Mouse (Mus musculus) midbrain, embryonic 10.5 days (tissue): ENCODE measurements around the gene Slamf7. TPM values are rescaled to one million over a fixed set of nuclear protein-coding genes. Genes with fewer than 3 reads are reported as not detected.

ENCODE experiments used
- DNase-seq: peaks from one replicate; pipeline ENCODE4 v3.0.0-alpha.2; 2017; ENCODE audit warnings: low spot score
- H3K27ac ChIP-seq: fragments of 300-500 bp; sonication (generic); replicated peaks from 2 replicates; pipeline ENCODE4 v1.5.1; 2016; ENCODE audit warnings: mild to moderate bottlenecking
- H3K27me3 ChIP-seq: fragments of 300-500 bp; sonication (generic); 2 replicates; pipeline ENCODE4 v1.6.1; 2016; ENCODE audit warnings: low read depth, mild to moderate bottlenecking; ENCODE audit not compliant: poor library complexity, severe bottlenecking
- H3K36me3 ChIP-seq: fragments of 300-500 bp; sonication (generic); 2 replicates; pipeline ENCODE4 v1.6.1; 2016; ENCODE audit warnings: mild to moderate bottlenecking, moderate library complexity
- H3K4me1 ChIP-seq: fragments of 300-500 bp; sonication (generic); 2 replicates; pipeline ENCODE4 v1.6.1; 2016
- H3K4me3 ChIP-seq: fragments of 300-500 bp; sonication (generic); 2 replicates; pipeline ENCODE4 v1.5.1; 2016; ENCODE audit warnings: mild to moderate bottlenecking, moderate library complexity
- H3K9me3 ChIP-seq: fragments of 300-500 bp; sonication (generic); replicated peaks from 2 replicates; pipeline ENCODE4 v1.6.1; 2016; ENCODE audit warnings: mild to moderate bottlenecking
- WGBS: fragments of 180-500 bp; shearing (Covaris S2); methylation state at CpG from one replicate; pipeline ENCODE4 v1.1.7; 2016; 5-methylcytosine and 5-hydroxymethylcytosine counted together
- polyA plus RNA-seq: library from polyadenylated mRNA; unstranded; fragments of >200 nt; fragmentation: Nextera tagmentation; extraction: Ambion mirVana; gene quantifications from 2 replicates; pipeline ENCODE4 v1.2.1, GENCODE M21; 2016

Slamf7 gene
- polyA plus RNA-seq, 1 experiment from 2014 or later, result not detected

GRCm38 (mm10) chr1:171630041-171630440 is 22.8 kb downstream of the Slamf7 start:
- Histone ChIP-seq H3K36me3 (no peaks in the 10 kb centered on the region), H3K27ac (no peak overlapping the region), H3K27me3 (no peaks in the 10 kb centered on the region), H3K4me3 (no peak overlapping the region), H3K4me1 (no peaks in the 10 kb centered on the region), H3K9me3 (no peaks in the 10 kb centered on the region)
- no peak for DNase-seq
- WGBS, result 81% methylated on average over 7 of the region's 7 CpGs

- Histone ChIP-seq H3K27me3 (no peaks in the 10 kb centered on the region), H3K36me3 (no peaks in the 10 kb centered on the region), H3K4me1 (no peaks in the 10 kb centered on the region), H3K4me3 (no peak overlapping the region), H3K27ac (no peak overlapping the region), H3K9me3 (no peaks in the 10 kb centered on the region)
- WGBS, result 82% methylated on average over 6 of the region's 6 CpGs
- no peak for DNase-seq
These were observed 23.7 kb downstream of the Slamf7 start for GRCm38 (mm10) chr1:171629168-171629567.

GRCm38 (mm10) chr1:171627801-171628200 is 25.0 kb downstream of the Slamf7 start:
- Histone ChIP-seq H3K9me3 (no peaks in the 10 kb centered on the region), H3K27ac (no peak overlapping the region), H3K27me3 (no peaks in the 10 kb centered on the region), H3K4me1 (no peaks in the 10 kb centered on the region), H3K4me3 (no peak overlapping the region), H3K36me3 (no peaks in the 10 kb centered on the region)
- no peak for DNase-seq
- 87% methylated on average over 3 of the region's 3 CpGs for WGBS

- no peaks in the 10 kb centered on the region for H3K36me3 ChIP-seq
- H3K4me1 ChIP-seq, result no peaks in the 10 kb centered on the region
- no peak overlapping the region for H3K27ac ChIP-seq
- DNase-seq, result no peak
- WGBS, result 91% methylated on average over 6 of the region's 6 CpGs
- no peak overlapping the region for H3K4me3 ChIP-seq
- no peaks in the 10 kb centered on the region for H3K9me3 ChIP-seq
- H3K27me3 ChIP-seq, result no peaks in the 10 kb centered on the region
These were observed 32.7 kb downstream of the Slamf7 start for GRCm38 (mm10) chr1:171620091-171620490.

- Histone ChIP-seq H3K4me1 (no peaks in the 10 kb centered on the region), H3K27ac (no peak overlapping the region), H3K36me3 (no peaks in the 10 kb centered on the region), H3K27me3 (no peaks in the 10 kb centered on the region), H3K9me3 (no peaks in the 10 kb centered on the region), H3K4me3 (no peak overlapping the region)
- WGBS, result 92% methylated on average over 3 of the region's 3 CpGs
- no peak for DNase-seq
These were observed 33.2 kb downstream of the Slamf7 start for GRCm38 (mm10) chr1:171619645-171620044.

GRCm38 (mm10) chr1:171619001-171619400 is 33.8 kb downstream of the Slamf7 start:
- no peaks in the 10 kb centered on the region for H3K36me3 ChIP-seq
- H3K4me3 ChIP-seq, result no peak overlapping the region
- DNase-seq, result no peak
- no peaks in the 10 kb centered on the region for H3K4me1 ChIP-seq
- 85% methylated on average over 8 of the region's 8 CpGs for WGBS
- H3K27me3 ChIP-seq, result no peaks in the 10 kb centered on the region
- no peak overlapping the region for H3K27ac ChIP-seq
- H3K9me3 ChIP-seq, result no peaks in the 10 kb centered on the region

GRCm38 (mm10) chr1:171616881-171617515 is 35.8 kb downstream of the Slamf7 start:
- H3K27me3 ChIP-seq, result no peaks in the 10 kb centered on the region
- H3K4me1 ChIP-seq, result no peaks in the 10 kb centered on the region
- no peaks in the 10 kb centered on the region for H3K9me3 ChIP-seq
- 87% methylated on average over 11 of the region's 11 CpGs for WGBS
- no peaks in the 10 kb centered on the region for H3K36me3 ChIP-seq
- no peak for DNase-seq
- H3K27ac ChIP-seq, result no peak overlapping the region
- H3K4me3 ChIP-seq, result no peak overlapping the region

- DNase-seq, result no peak
- Histone ChIP-seq H3K4me1 (no peaks in the 10 kb centered on the region), H3K36me3 (no peaks in the 10 kb centered on the region), H3K27me3 (no peaks in the 10 kb centered on the region), H3K27ac (no peak overlapping the region), H3K4me3 (no peak overlapping the region), H3K9me3 (no peaks in the 10 kb centered on the region)
- WGBS, result 58% methylated on average over 2 of the region's 2 CpGs
These were observed 38.9 kb downstream of the Slamf7 start for GRCm38 (mm10) chr1:171613962-171614361.

GRCm38 (mm10) chr1:171610781-171611180 is 42.1 kb downstream of the Slamf7 start:
- peak; percentile 20 for DNase-seq
- Histone ChIP-seq H3K9me3 (no peaks in the 10 kb centered on the region), H3K27me3 (no peaks in the 10 kb centered on the region), H3K4me3 (no peak overlapping the region), H3K27ac (no peak overlapping the region), H3K36me3 (no peaks in the 10 kb centered on the region), H3K4me1 (no peaks in the 10 kb centered on the region)
- WGBS, result 29% methylated on average over 1 of the region's 1 CpGs

GRCm38 (mm10) chr1:171610026-171610425 is 42.8 kb downstream of the Slamf7 start:
- no peak overlapping the region for H3K27ac ChIP-seq
- H3K27me3 ChIP-seq, result no peaks in the 10 kb centered on the region
- no peaks in the 10 kb centered on the region for H3K36me3 ChIP-seq
- H3K9me3 ChIP-seq, result no peaks in the 10 kb centered on the region
- WGBS, result 89% methylated on average over 2 of the region's 2 CpGs
- no peak for DNase-seq
- no peaks in the 10 kb centered on the region for H3K4me1 ChIP-seq
- H3K4me3 ChIP-seq, result no peak overlapping the region

- no peak within 1 kb of the TSS for H3K4me3 ChIP-seq
- H3K27me3 ChIP-seq, result no peaks in the 10 kb centered on the region
- no peaks in the 10 kb centered on the region for H3K9me3 ChIP-seq
- no peaks in the 10 kb centered on the region for H3K36me3 ChIP-seq
- no peaks in the 10 kb centered on the region for H3K4me1 ChIP-seq
- no peak for DNase-seq
- no peak within 1 kb of the TSS for H3K27ac ChIP-seq
- WGBS, result 82% methylated on average over 9 of the region's 9 CpGs
These were observed 45.7 kb downstream of the Slamf7 start, which contains the start of gene Ly9 for GRCm38 (mm10) chr1:171607176-171607575. Gene Ly9 (minus strand): TSS chr1:171607410.

- Histone ChIP-seq H3K36me3 (no peaks in the 10 kb centered on the region), H3K4me3 (no peak overlapping the region), H3K9me3 (no peaks in the 10 kb centered on the region), H3K4me1 (no peaks in the 10 kb centered on the region), H3K27ac (no peak overlapping the region), H3K27me3 (no peaks in the 10 kb centered on the region)
- WGBS, result 80% methylated on average over 3 of the region's 3 CpGs
- DNase-seq, result no peak
These were observed 46.2 kb downstream of the Slamf7 start for GRCm38 (mm10) chr1:171606656-171607055.

GRCm38 (mm10) chr1:171604686-171605085 is 48.1 kb downstream of the Slamf7 start:
- Histone ChIP-seq H3K4me1 (no peaks in the 10 kb centered on the region), H3K36me3 (no peaks in the 10 kb centered on the region), H3K27me3 (no peaks in the 10 kb centered on the region), H3K9me3 (no peaks in the 10 kb centered on the region), H3K27ac (no peak overlapping the region), H3K4me3 (no peak overlapping the region)
- WGBS, result 87% methylated on average over 3 of the region's 3 CpGs
- no peak for DNase-seq

GRCm38 (mm10) chr1:171584584-171584983 is 68.3 kb downstream of the Slamf7 start:
- Histone ChIP-seq H3K4me3 (no peak overlapping the region), H3K9me3 (no peaks in the 10 kb centered on the region), H3K4me1 (no peaks in the 10 kb centered on the region), H3K27me3 (no peaks in the 10 kb centered on the region), H3K27ac (no peak overlapping the region), H3K36me3 (no peaks in the 10 kb centered on the region)
- WGBS, result 94% methylated on average over 2 of the region's 2 CpGs
- no peak for DNase-seq
